Mouse (Mus musculus): ENCODE measurements around the gene Gnb1. TPM values are rescaled to one million over a fixed set of nuclear protein-coding genes. Genes with fewer than 3 reads are reported as not detected.

Gene Gnb1
- polyA plus RNA-seq, 1 experiment from 2014 or later: 1,263 TPM

GRCm38 (mm10) chr4:155467237-155468010 lies 23.7 kb upstream of the Gnb1 start:
- Histone ChIP-seq H3K4me2 (ENCODE audit: low read length) (no peak overlapping the region), H3K36me3 (ENCODE audit: control insufficient read depth, insufficient read depth, low read length) (no peaks in the 10 kb centered on the region), H3K9me3 (ENCODE audit: control insufficient read depth, low read length) (no peaks in the 10 kb centered on the region), H3K9ac (replicated peaks; ENCODE audit: low read length) (no peak overlapping the region), H3K4me3 (replicated peaks; ENCODE audit: low read depth, low read length) (no peak overlapping the region), H3K27ac (replicated peaks; ENCODE audit: low read depth, low read length) (no peak overlapping the region), H3K27me3 (ENCODE audit: control insufficient read depth, insufficient read depth, low read length) (no peaks in the 10 kb centered on the region), H3K4me1 (ENCODE audit: control insufficient read depth, insufficient read depth, low read length) (no peaks in the 10 kb centered on the region)
- ATAC-seq (ENCODE audit: low FRiP score, low TSS enrichment) (no peak), DNase-seq (no peak)
- WGBS: 80% methylated on average over 13 of the region's 13 CpGs

- no peak for ATAC-seq (ENCODE audit: low FRiP score, low TSS enrichment)
- H3K4me2 ChIP-seq (ENCODE audit: low read length): 0 out of 2 replicates have a peak within 1 kb of the TSS, but pooled peaks have one; percentile 6
Measured at GRCm38 (mm10) chr4:155468952-155469351, 22.2 kb upstream of the Gnb1 start, which contains the start of gene Tmem52. Gene Tmem52, plus strand, starts transcription at chr4:155469114.

GRCm38 (mm10) chr4:155469590-155470262 lies 21.4 kb upstream of the Gnb1 start:
- no peak overlapping the region for H3K4me2 ChIP-seq (ENCODE audit: low read length)
- H3K4me1 ChIP-seq (ENCODE audit: control insufficient read depth, insufficient read depth, low read length): no peaks in the 10 kb centered on the region
- H3K27me3 ChIP-seq (ENCODE audit: control insufficient read depth, insufficient read depth, low read length): no peaks in the 10 kb centered on the region
- 83% methylated on average over 18 of the region's 18 CpGs for WGBS
- no peak for ATAC-seq (ENCODE audit: low FRiP score, low TSS enrichment)
- no peaks in the 10 kb centered on the region for H3K9me3 ChIP-seq (ENCODE audit: control insufficient read depth, low read length)
- no peak overlapping the region for H3K4me3 ChIP-seq (replicated peaks; ENCODE audit: low read depth, low read length)
- no peak overlapping the region for H3K9ac ChIP-seq (replicated peaks; ENCODE audit: low read length)
- H3K36me3 ChIP-seq (ENCODE audit: control insufficient read depth, insufficient read depth, low read length): no peaks in the 10 kb centered on the region
- H3K27ac ChIP-seq (replicated peaks; ENCODE audit: low read depth, low read length): no peak overlapping the region
- DNase-seq: no peak

More at GRCm38 (mm10) chr4:155468952-155469351, 22.2 kb upstream of the Gnb1 start, which contains the start of gene Tmem52:
- no peaks in the 10 kb centered on the region for H3K9me3 ChIP-seq (ENCODE audit: control insufficient read depth, low read length)
- H3K4me1 ChIP-seq (ENCODE audit: control insufficient read depth, insufficient read depth, low read length): no peaks in the 10 kb centered on the region
- no peak within 1 kb of the TSS for H3K27ac ChIP-seq (replicated peaks; ENCODE audit: low read depth, low read length)
- no peak within 1 kb of the TSS for H3K9ac ChIP-seq (replicated peaks; ENCODE audit: low read length)
- no peak for DNase-seq
- 11% methylated on average over 21 of the region's 21 CpGs for WGBS
- H3K27me3 ChIP-seq (ENCODE audit: control insufficient read depth, insufficient read depth, low read length): no peaks in the 10 kb centered on the region
- no peak within 1 kb of the TSS for H3K4me3 ChIP-seq (replicated peaks; ENCODE audit: low read depth, low read length)
- H3K36me3 ChIP-seq (ENCODE audit: control insufficient read depth, insufficient read depth, low read length): no peaks in the 10 kb centered on the region

- H3K4me2 ChIP-seq (ENCODE audit: low read length): no peak overlapping the region
- ATAC-seq (ENCODE audit: low FRiP score, low TSS enrichment): no peak
- H3K4me3 ChIP-seq (replicated peaks; ENCODE audit: low read depth, low read length): no peak overlapping the region
- no peaks in the 10 kb centered on the region for H3K27me3 ChIP-seq (ENCODE audit: control insufficient read depth, insufficient read depth, low read length)
- 79% methylated on average over 16 of the region's 16 CpGs for WGBS
- H3K9me3 ChIP-seq (ENCODE audit: control insufficient read depth, low read length): no peaks in the 10 kb centered on the region
- H3K9ac ChIP-seq (replicated peaks; ENCODE audit: low read length): no peak overlapping the region
- no peak for DNase-seq
- no peaks in the 10 kb centered on the region for H3K36me3 ChIP-seq (ENCODE audit: control insufficient read depth, insufficient read depth, low read length)
- no peaks in the 10 kb centered on the region for H3K4me1 ChIP-seq (ENCODE audit: control insufficient read depth, insufficient read depth, low read length)
- no peak overlapping the region for H3K27ac ChIP-seq (replicated peaks; ENCODE audit: low read depth, low read length)
Measured at GRCm38 (mm10) chr4:155470263-155470953, 20.8 kb upstream of the Gnb1 start.

GRCm38 (mm10) chr4:155470997-155471396 lies 20.2 kb upstream of the Gnb1 start:
- no peak for ATAC-seq (ENCODE audit: low FRiP score, low TSS enrichment)
- WGBS: 82% methylated on average over 7 of the region's 7 CpGs
- Histone ChIP-seq H3K27me3 (ENCODE audit: control insufficient read depth, insufficient read depth, low read length) (no peaks in the 10 kb centered on the region), H3K9ac (replicated peaks; ENCODE audit: low read length) (no peak overlapping the region), H3K4me2 (ENCODE audit: low read length) (no peak overlapping the region), H3K9me3 (ENCODE audit: control insufficient read depth, low read length) (no peaks in the 10 kb centered on the region), H3K36me3 (ENCODE audit: control insufficient read depth, insufficient read depth, low read length) (no peaks in the 10 kb centered on the region), H3K4me1 (ENCODE audit: control insufficient read depth, insufficient read depth, low read length) (no peaks in the 10 kb centered on the region), H3K27ac (replicated peaks; ENCODE audit: low read depth, low read length) (no peak overlapping the region), H3K4me3 (replicated peaks; ENCODE audit: low read depth, low read length) (no peak overlapping the region)
- no peak for DNase-seq

- Histone ChIP-seq H3K9ac (replicated peaks; ENCODE audit: low read length) (no peak overlapping the region), H3K4me2 (ENCODE audit: low read length) (no peak overlapping the region), H3K9me3 (ENCODE audit: control insufficient read depth, low read length) (no peaks in the 10 kb centered on the region), H3K36me3 (ENCODE audit: control insufficient read depth, insufficient read depth, low read length) (no peaks in the 10 kb centered on the region), H3K27ac (replicated peaks; ENCODE audit: low read depth, low read length) (no peak overlapping the region), H3K4me1 (ENCODE audit: control insufficient read depth, insufficient read depth, low read length) (no peaks in the 10 kb centered on the region), H3K27me3 (ENCODE audit: control insufficient read depth, insufficient read depth, low read length) (no peaks in the 10 kb centered on the region), H3K4me3 (replicated peaks; ENCODE audit: low read depth, low read length) (no peak overlapping the region)
- DNase-seq (no peak), ATAC-seq (ENCODE audit: low FRiP score, low TSS enrichment) (no peak)
- 89% methylated on average over 7 of the region's 7 CpGs for WGBS
Measured at GRCm38 (mm10) chr4:155471406-155471805, 19.8 kb upstream of the Gnb1 start.

- whole genome bisulfite sequencing: 78% methylated on average over 3 of the region's 3 CpGs
- Histone ChIP-seq H3K9ac (replicated peaks; ENCODE audit: low read length) (no peak overlapping the region), H3K9me3 (ENCODE audit: control insufficient read depth, low read length) (no peaks in the 10 kb centered on the region), H3K4me1 (ENCODE audit: control insufficient read depth, insufficient read depth, low read length) (no peaks in the 10 kb centered on the region), H3K27ac (replicated peaks; ENCODE audit: low read depth, low read length) (no peak overlapping the region), H3K4me2 (ENCODE audit: low read length) (no peak overlapping the region), H3K27me3 (ENCODE audit: control insufficient read depth, insufficient read depth, low read length) (no peaks in the 10 kb centered on the region), H3K4me3 (replicated peaks; ENCODE audit: low read depth, low read length) (no peak overlapping the region), H3K36me3 (ENCODE audit: control insufficient read depth, insufficient read depth, low read length) (no peaks in the 10 kb centered on the region)
- ATAC-seq (ENCODE audit: low FRiP score, low TSS enrichment): no peak
- DNase-seq: no peak
Measured at GRCm38 (mm10) chr4:155472716-155473290, 18.4 kb upstream of the Gnb1 start.

- H3K9me3 ChIP-seq (ENCODE audit: control insufficient read depth, low read length): no peaks in the 10 kb centered on the region
- H3K4me2 ChIP-seq (ENCODE audit: low read length): no peak overlapping the region
- no peak for DNase-seq
- H3K27me3 ChIP-seq (ENCODE audit: control insufficient read depth, insufficient read depth, low read length): no peaks in the 10 kb centered on the region
- no peaks in the 10 kb centered on the region for H3K4me1 ChIP-seq (ENCODE audit: control insufficient read depth, insufficient read depth, low read length)
- ATAC-seq (ENCODE audit: low FRiP score, low TSS enrichment): no peak
- H3K9ac ChIP-seq (replicated peaks; ENCODE audit: low read length): no peak overlapping the region
- no peak overlapping the region for H3K4me3 ChIP-seq (replicated peaks; ENCODE audit: low read depth, low read length)
- H3K36me3 ChIP-seq (ENCODE audit: control insufficient read depth, insufficient read depth, low read length): no peaks in the 10 kb centered on the region
- 62% methylated on average over 5 of the region's 5 CpGs for WGBS
- H3K27ac ChIP-seq (replicated peaks; ENCODE audit: low read depth, low read length): no peak overlapping the region
Measured at GRCm38 (mm10) chr4:155473319-155473718, 17.8 kb upstream of the Gnb1 start.

Measured in midbrain, embryonic 14.5 days (tissue).